Mouse (Mus musculus) G1E-ER4 (cell line): ENCODE results near the gene Prpsap1. TPM values are rescaled to one million over a fixed set of nuclear protein-coding genes. Genes with fewer than 3 reads are reported as not detected.

Source experiments
- GATA1 ChIP-seq: IDR thresholded peaks from one replicate; pipeline ENCODE4 v1.8.0; 2012; ENCODE audit warnings: low read length, inconsistent platforms
- polyA plus RNA-seq: library from polyadenylated mRNA; stranded (reverse); fragments of >175 nt; gene quantifications from 2 replicates; pipeline ENCODE4 v1.2.3, GENCODE M21; 2012

Gene Prpsap1
- polyA plus RNA-seq, 1 experiment, result 115 TPM

DNA sequence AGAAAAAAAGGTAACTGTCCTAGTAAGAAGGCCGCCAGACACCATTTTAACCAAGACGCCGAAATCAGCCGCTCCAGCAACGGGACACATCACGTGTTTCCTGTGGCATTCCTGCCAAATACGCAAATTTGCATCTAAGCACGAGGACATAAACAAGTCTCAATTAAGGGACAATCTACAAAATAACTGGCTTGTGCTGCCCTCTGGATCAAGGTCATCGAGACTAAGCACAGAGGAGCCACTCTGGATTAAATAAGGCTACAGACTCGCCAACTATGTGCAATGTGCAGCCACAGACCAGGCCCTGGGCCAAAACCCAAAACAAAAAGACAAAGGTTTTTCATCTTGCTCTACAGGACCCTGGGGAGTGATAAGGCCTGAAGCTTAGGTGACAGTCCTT lies 18.0 kb downstream of the Prpsap1 start:
- TF ChIP-seq GATA1, result no peak

DNA sequence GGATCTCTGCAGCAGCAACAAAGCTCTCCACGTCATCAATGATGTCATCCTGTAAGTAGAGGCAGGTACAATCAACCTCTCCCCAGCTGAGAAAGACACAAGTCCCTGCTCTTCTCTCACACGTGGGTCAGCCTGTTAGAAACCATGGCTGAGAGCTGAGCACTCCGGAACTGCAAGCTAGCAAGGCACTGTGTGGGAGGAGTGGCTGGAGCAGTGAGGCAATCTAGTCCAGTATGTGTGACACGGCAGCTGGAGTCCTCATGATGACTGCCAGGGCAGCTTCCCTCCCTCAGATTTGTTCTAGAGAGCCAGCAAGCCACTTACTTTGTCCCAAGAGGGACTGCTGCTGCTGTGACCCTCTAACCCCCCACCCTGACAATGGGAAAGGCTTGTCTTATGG lies 21.7 kb downstream of the Prpsap1 start:
- TF ChIP-seq GATA1, result no peak

DNA sequence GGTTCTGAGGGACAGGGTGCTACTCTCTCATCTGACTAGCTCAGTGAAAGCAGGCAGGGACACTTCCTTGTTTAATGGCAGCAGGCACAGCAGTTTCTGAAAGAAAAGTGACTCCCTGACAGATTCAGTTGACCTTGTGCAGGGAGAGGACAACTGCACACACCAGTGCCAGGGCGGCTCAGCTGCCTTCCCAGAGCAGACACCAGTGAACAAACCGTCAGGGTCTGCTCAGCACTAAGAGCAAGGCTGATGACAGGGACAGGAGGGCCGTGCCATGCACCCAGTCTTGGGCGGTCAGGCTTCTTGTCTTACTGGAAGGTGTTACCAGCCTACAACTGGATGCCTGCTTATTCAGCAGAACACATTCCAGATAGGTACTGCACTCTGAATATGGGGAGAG lies 23.1 kb downstream of the Prpsap1 start:
- TF ChIP-seq GATA1, result no peak

DNA sequence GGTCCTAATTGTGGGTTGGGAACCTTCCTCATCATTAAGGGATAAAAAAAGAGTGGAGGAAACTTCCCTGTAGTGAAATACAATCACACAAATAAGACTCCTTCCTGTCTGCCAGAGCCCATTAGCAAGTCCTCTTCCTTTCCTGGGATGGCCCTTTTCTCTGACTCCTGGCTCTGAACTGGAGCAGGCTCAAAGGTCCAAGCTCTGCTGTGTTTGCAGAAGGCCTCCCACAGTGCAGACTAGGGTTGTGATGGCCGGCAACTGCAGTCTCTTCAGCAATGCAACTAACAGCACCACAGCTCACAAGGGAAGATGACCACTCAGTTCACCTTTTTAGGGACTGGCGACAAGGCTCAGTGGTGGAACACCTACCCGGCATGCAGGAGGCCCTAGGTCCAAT lies 23.8 kb downstream of the Prpsap1 start:
- TF ChIP-seq GATA1, result no peak

DNA sequence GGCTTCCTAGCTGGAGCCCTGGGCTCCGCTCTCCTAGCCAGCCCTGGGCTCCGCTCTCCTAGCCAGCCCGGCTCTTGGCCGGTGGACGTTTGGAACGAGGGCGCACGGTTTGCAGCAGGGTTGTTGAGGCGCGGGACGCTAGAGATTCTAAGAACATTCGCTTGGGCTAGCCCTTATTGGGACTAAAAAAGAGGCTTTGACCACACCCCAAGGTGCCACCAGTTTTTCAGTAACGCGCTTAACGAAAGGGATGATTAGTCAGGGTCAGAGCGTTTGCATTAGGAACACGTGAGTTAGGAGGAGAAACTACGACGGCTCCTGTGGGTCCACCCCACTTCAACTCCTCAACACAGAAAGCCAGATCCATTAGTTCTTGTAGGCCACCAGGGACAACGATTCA lies 27.9 kb downstream of the Prpsap1 start, which contains the start of gene Qrich2:
Gene Qrich2, minus strand, starts transcription at position 101 of the 400 bp plus-strand sequence.
- TF ChIP-seq GATA1, result no peak

DNA sequence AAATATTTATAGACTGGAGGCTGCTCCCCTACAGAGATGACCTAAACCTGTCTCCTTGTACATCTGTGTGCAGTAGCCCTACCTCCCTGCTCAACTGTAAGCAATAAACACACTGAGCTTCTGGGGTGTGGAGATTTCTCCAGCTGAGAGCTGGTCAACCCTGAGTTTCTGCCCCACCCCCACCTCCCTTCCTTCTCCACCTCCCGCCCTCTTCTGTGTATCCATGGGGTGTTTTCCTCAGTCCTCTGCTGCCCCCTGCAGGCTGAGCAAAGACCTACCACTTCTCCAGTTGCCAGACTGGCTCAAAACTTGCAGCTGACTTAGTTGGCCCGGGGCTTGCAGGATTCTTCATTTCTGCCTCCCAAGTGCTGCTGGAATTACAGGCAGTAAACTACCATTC lies 30.2 kb downstream of the Prpsap1 start:
- no peak for TF ChIP-seq GATA1

DNA sequence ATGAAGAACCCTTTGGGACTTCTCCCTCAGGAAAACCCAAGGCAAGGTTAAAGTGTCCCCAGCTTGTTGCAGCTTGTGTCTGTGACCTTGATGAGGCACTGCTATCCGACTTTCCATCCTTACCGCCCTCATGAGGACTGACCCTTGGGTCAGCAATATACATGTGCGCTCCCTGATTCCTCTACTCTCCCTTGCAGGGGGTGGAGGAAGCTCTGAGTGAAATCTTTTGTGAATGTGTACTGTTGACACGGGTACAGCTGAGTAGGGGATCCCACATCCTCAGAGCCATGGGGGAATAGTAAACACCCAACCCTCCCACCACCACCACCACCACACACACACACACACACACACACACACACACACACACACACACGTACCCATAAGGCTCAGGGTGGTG lies 30.7 kb downstream of the Prpsap1 start:
- no peak for TF ChIP-seq GATA1

DNA sequence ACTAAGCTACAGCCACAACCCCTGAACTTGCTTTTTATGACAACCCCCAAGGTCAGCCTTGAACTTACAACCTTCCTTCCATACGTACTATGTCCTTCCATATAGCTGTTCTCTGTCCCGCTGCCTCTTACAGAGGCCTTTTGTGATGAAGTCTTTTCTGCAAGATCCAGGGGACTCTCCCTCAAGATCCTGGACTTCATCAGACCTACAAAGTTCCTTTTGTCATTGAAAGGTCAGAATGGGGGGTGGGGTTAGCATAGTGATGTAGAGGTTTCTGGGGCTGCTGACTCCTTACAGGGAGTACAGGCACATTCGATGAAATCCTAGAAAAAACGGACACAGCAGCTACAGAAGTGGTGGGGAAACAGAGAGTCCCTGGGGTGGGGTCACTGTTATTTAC lies 34.2 kb downstream of the Prpsap1 start:
- TF ChIP-seq GATA1, result no peak

DNA sequence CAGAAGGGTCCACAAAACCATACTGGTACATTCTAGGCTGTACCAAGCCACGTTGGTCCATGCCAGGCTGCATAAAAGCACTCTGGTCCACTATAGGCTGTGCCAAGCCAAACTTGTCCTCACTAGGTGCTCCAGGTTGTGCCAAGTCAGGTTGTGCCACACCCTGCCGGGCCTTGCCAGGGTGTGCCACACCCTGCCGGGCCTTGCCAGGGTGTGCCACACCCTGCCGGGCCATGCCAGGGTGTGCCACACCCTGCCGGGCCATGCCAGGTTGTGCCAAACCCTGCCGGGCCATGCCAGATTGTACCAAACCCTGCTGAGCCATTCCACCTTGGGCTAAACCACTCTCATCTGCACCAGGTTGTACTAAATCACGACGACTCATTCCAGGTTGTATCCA lies 37.8 kb downstream of the Prpsap1 start:
- TF ChIP-seq GATA1, result no peak

DNA sequence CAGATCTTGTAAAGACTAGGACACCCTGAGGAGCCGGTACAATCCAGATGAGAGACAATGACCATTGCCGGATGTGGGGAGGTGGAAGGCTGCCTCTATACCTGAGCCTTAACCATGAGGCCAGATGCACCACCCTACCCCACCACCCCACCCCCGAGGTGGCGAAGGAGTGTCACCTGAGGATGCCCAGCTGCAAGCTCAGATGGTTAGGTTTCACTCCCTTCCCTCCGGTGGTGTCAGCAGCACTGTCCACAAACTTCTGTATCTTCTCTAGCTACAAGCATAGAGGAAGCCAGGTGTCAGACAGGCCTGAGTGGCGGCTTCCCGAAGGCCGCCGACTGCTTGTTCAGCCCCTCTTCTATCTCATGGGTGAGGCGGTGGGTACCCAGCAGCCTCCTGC lies 40.1 kb downstream of the Prpsap1 start:
- no peak for TF ChIP-seq GATA1

DNA sequence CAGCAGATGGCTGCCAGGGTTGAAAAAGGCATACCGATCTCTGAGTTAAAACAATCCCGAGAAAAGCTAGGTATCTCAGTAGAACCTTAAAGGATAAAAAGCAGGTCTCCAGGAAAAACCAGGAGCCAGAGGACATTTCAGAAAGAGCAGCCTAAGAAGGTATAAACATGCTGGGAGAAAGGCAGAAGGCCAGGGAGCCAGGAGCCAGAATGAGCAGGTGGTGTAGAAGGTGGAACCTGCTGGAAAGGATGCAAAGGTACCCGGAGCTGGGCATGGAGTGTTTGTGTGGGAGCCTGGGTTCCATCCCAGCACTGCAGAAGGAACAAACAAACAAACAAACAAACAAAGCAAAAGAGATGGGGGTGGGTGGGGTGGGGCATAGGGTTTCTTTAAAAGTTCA lies 44.7 kb downstream of the Prpsap1 start:
- TF ChIP-seq GATA1, result no peak

DNA sequence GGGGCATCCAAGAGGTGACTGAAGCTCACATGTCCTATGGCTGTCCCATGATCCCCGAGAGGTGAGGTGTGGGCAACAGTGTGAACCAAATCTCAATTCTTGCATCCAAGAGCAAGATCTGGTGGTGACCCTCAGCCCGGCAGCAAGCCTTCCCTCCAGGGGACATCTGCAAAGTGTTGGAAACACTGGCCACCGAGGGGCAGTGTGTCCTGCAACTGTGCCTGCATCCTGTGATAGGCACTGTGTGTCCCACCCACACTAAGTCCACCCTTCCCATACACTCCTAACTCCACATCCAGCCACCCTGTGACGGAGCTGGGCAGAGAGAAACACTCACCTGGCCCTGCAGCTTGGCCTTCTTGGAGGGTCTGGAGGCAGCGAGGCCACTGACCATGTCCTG lies 46.2 kb downstream of the Prpsap1 start:
- no peak for TF ChIP-seq GATA1

DNA sequence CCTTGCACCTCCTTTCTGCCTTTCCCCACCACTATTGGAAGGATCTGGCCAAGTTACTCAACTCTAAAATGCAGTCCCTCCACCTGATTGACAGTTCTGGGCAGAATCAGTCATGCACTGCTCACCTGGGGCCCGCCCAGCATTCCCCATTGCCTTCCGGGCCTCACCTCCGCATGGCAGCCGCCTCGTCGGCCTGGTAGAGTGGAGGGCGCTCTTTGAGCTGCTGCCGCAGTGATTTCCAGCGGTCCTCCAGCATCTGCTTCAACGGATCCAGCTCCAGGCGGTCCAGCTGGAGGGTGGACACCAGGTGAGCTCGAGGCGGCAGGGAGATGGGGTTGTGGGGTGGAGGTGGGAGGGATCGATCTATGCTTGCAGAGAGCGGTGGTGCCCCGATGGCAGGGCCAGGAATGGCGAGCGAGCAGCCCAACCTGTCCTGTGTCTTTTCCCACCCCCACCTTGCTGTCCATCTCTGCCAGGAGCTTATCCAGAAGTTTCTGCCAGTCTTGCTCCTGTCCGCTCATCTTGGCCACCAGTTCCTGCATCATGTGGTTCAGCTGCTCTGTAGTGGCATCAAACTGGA lies 47.6 kb downstream of the Prpsap1 start:
- TF ChIP-seq GATA1, result no peak

DNA sequence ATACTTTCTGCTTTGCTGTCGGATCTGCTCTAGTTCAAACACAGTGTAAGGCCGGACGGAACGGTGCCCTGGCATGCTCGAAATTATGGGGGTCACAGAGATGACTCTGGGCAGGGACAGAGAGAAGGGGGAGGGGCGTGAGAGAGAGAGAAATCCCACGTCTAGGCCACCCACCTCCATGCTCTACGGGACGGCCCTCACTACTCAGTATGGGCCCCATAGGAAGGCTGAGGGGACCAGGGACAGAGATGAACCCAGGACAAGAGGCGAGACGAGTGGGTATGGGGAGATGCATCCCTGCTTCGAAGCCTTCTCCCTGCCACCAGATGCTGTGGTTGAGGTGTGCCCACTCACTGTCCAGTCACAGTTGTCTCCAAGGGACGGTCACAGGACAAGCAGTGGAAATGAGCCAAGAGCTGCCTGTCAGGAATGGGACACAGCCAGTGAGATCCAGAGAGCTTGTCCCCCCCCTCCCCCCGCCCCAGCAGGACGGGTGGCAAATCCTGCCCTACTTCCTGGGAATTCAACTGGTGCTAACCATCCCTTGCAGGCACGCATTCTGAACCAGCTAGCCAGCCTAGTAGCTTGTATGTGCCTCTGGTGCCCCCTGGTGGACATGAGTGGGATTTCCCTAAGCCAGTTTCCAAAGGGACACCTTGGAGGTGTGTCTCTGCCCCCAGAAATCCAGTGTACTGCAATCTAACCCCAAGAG lies 48.2 kb downstream of the Prpsap1 start:
- no peak for TF ChIP-seq GATA1

DNA sequence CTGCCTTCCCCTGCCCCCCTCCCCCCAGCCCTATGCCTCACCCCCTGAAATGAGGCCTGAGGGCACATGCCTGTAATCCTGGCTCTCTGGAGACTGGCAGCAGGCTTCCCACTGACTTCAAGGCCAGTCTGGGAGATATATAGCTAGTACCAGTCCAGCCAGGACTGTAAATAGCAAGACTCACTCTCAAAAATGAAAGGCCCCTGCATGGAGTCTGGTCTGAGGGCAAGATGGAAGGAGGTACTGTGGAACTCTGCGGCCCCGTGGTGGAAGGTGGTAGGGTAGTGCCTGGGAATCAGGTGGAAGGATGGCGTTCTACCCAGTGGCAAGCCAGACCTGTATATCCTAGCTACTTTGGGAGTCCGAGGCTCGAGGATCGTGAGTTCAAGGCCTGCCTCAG lies 50.1 kb downstream of the Prpsap1 start:
- no peak for TF ChIP-seq GATA1

DNA sequence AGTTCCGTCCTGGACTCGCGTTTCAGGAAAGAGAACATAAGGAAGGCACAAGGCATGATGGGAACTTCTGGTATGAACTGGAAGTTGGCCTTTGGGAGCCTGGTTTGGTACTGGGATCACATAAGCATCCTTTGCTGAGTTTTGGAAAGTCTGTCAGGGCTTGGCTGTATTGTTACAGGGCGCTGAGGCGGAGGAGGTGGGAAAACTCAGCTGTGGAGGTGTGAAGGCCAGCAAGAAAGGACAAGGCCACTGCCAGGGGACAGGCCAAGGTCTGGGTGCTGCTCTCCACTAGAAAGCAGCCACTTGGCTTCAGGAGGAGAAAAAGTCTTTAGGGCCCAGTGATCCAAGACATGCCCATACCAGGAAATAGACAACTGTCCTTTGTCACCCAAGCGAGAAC lies 50.7 kb downstream of the Prpsap1 start:
- TF ChIP-seq GATA1, result no peak

DNA sequence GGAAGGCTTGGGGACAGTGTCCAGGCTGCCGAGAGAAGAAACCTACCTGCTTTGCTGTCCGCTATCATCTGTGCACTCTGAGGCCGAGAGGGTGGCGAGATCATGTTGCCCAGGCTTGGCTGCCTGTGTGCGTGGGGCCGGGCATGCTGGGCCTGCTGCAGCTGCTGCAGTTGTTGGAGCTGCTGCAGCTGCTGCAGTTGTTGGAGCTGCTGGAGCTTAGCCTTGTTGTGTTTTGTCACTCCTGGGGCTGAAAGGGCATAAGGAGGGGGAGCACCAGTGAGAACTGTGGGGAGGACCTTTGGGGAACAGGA lies 51.2 kb downstream of the Prpsap1 start:
- no peak for TF ChIP-seq GATA1

DNA sequence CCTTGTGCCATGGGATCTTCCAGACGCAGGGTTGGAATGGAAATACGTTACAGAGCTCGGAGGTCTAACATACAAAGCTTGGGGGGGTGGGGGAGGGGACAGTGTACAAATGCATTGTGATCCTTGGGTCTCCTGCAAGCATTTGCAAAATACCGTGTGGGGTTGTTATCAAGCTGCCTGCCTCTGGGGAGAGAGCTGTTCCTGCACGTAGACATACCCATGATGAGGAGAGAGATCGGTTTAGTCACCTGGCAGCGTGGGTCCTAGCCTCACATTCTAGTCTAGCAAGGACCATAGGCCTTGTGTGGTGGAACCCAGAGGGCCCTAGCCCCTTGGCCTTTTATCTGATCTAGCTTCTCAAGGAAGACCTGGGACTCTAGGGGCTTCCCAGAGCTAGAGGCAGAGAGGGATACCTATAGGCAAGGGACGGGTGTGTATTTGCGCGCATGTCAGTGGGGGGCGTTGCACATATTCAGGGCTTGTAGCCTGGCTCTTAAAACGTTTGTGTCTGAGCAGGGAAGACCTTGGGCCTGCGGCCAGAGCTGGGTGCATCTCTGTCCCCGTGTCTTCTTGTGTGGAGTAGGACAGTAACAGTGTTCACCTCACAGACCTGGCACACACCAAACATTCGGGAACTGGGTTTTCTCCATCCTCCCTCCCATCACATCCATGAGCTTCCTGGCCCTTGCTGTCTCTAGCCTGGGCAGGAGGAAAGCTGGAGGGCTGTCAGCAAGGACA lies 51.7 kb downstream of the Prpsap1 start:
- TF ChIP-seq GATA1, result no peak
